Mouse (Mus musculus): ENCODE results near the gene Kif12.

- TF ChIP-seq POLR2A (IDR thresholded peaks at IDR 0.05; ENCODE audit: borderline replicate concordance, extremely low read depth, insufficient read depth, insufficient read length, poor library complexity, severe bottlenecking) (no peak), CTCF (IDR thresholded peaks at IDR 0.05; ENCODE audit: borderline replicate concordance, extremely low read depth, insufficient read depth, insufficient read length) (no peak)
These were observed at the start of gene Kif12 for GRCm38 (mm10) chr4:63171969-63172685.
